Mouse (Mus musculus): ENCODE measurements at regions not wholly inside any gene's neighbourhood (a gene's known extent, or its start where the extent isn't known, plus 50 kb on each side); places are given as distances from the start of the nearest gene placed in this dataset.

GRCm38 (mm10) chr4:35401783-35402182 lies 175.8 kb upstream of the C9orf72 start:
- no peaks in the 10 kb centered on the region for H3K27me3 ChIP-seq (ENCODE audit: control insufficient read depth, insufficient read depth, low read length)
- no peak for DNase-seq
- no peaks in the 10 kb centered on the region for H3K36me3 ChIP-seq (ENCODE audit: control insufficient read depth, insufficient read depth, low read length)
- no peak overlapping the region for H3K9ac ChIP-seq (ENCODE audit: low read depth, low read length)
- no peak for TF ChIP-seq EP300 (IDR thresholded peaks at IDR 0.05; ENCODE audit: insufficient read depth, low read depth, low read length)
- TF ChIP-seq CTCF (IDR thresholded peaks at IDR 0.05) = no peak
- TF ChIP-seq POLR2A (IDR thresholded peaks at IDR 0.05; ENCODE audit: insufficient read depth, low read depth, low read length) = no peak
- intact Hi-C loops (cut with DNase I) = no loop called here
- H3K4me3 ChIP-seq = no peak overlapping the region
- 69% methylated on average over 4 of the region's 4 CpGs for WGBS
- no peaks in the 10 kb centered on the region for H3K4me1 ChIP-seq (ENCODE audit: control insufficient read depth, insufficient read depth, low read length)
- no peaks in the 10 kb centered on the region for H3K79me2 ChIP-seq (replicated peaks; ENCODE audit: control insufficient read depth, insufficient read depth, low read length)
- no peak overlapping the region for H3K27ac ChIP-seq

- H3K9ac ChIP-seq (ENCODE audit: low read depth, low read length) = no peak overlapping the region
- no peak for TF ChIP-seq POLR2A (IDR thresholded peaks at IDR 0.05; ENCODE audit: insufficient read depth, low read depth, low read length)
- intact Hi-C loops (cut with DNase I) = no loop called here
Observed at GRCm38 (mm10) chr4:35400511-35400910, 174.5 kb upstream of the C9orf72 start.

GRCm38 (mm10) chr4:35395583-35395877 lies 169.6 kb upstream of the C9orf72 start:
- TF ChIP-seq EP300 (IDR thresholded peaks at IDR 0.05; ENCODE audit: insufficient read depth, low read depth, low read length) (no peak), CTCF (IDR thresholded peaks at IDR 0.05) (no peak), POLR2A (IDR thresholded peaks at IDR 0.05; ENCODE audit: insufficient read depth, low read depth, low read length) (no peak)
- Histone ChIP-seq H3K4me3 (no peak overlapping the region), H3K79me2 (replicated peaks; ENCODE audit: control insufficient read depth, insufficient read depth, low read length) (no peaks in the 10 kb centered on the region), H3K27ac (no peak overlapping the region), H3K9ac (ENCODE audit: low read depth, low read length) (no peak overlapping the region), H3K4me1 (ENCODE audit: control insufficient read depth, insufficient read depth, low read length) (no peaks in the 10 kb centered on the region), H3K36me3 (ENCODE audit: control insufficient read depth, insufficient read depth, low read length) (no peaks in the 10 kb centered on the region), H3K27me3 (ENCODE audit: control insufficient read depth, insufficient read depth, low read length) (no peaks in the 10 kb centered on the region)
- 86% methylated on average over 5 of the region's 5 CpGs for WGBS
- intact Hi-C loops (cut with DNase I) = no loop called here
- DNase-seq = no peak

More at GRCm38 (mm10) chr4:35400511-35400910, 174.5 kb upstream of the C9orf72 start:
- Histone ChIP-seq H3K79me2 (replicated peaks; ENCODE audit: control insufficient read depth, insufficient read depth, low read length) (no peaks in the 10 kb centered on the region), H3K4me1 (ENCODE audit: control insufficient read depth, insufficient read depth, low read length) (no peaks in the 10 kb centered on the region), H3K27me3 (ENCODE audit: control insufficient read depth, insufficient read depth, low read length) (no peaks in the 10 kb centered on the region), H3K36me3 (ENCODE audit: control insufficient read depth, insufficient read depth, low read length) (no peaks in the 10 kb centered on the region), H3K27ac (no peak overlapping the region), H3K4me3 (no peak overlapping the region)
- whole genome bisulfite sequencing = 76% methylated on average over 6 of the region's 6 CpGs
- DNase-seq = no peak

GRCm38 (mm10) chr4:35394821-35395582 lies 169.0 kb upstream of the C9orf72 start:
- 77% methylated on average over 16 of the region's 16 CpGs for WGBS
- Histone ChIP-seq H3K27ac (no peak overlapping the region), H3K4me1 (ENCODE audit: control insufficient read depth, insufficient read depth, low read length) (no peaks in the 10 kb centered on the region), H3K36me3 (ENCODE audit: control insufficient read depth, insufficient read depth, low read length) (no peaks in the 10 kb centered on the region), H3K4me3 (no peak overlapping the region), H3K27me3 (ENCODE audit: control insufficient read depth, insufficient read depth, low read length) (no peaks in the 10 kb centered on the region), H3K9ac (ENCODE audit: low read depth, low read length) (no peak overlapping the region), H3K79me2 (replicated peaks; ENCODE audit: control insufficient read depth, insufficient read depth, low read length) (no peaks in the 10 kb centered on the region)
- DNase-seq = no peak
- intact Hi-C loops (cut with DNase I) = no loop called here
- TF ChIP-seq POLR2A (IDR thresholded peaks at IDR 0.05; ENCODE audit: insufficient read depth, low read depth, low read length) (no peak), CTCF (IDR thresholded peaks at IDR 0.05) (no peak), EP300 (IDR thresholded peaks at IDR 0.05; ENCODE audit: insufficient read depth, low read depth, low read length) (no peak)

GRCm38 (mm10) chr4:35375791-35376190 lies 149.8 kb upstream of the C9orf72 start:
- TF ChIP-seq EP300 (IDR thresholded peaks at IDR 0.05; ENCODE audit: insufficient read depth, low read depth, low read length) = no peak
- no peak for TF ChIP-seq POLR2A (IDR thresholded peaks at IDR 0.05; ENCODE audit: insufficient read depth, low read depth, low read length)
- DNase-seq = no peak
- Histone ChIP-seq H3K9ac (ENCODE audit: low read depth, low read length) (no peak overlapping the region), H3K4me1 (ENCODE audit: control insufficient read depth, insufficient read depth, low read length) (no peaks in the 10 kb centered on the region), H3K36me3 (ENCODE audit: control insufficient read depth, insufficient read depth, low read length) (no peaks in the 10 kb centered on the region), H3K27ac (no peak overlapping the region), H3K27me3 (ENCODE audit: control insufficient read depth, insufficient read depth, low read length) (no peaks in the 10 kb centered on the region), H3K4me3 (no peak overlapping the region), H3K79me2 (replicated peaks; ENCODE audit: control insufficient read depth, insufficient read depth, low read length) (no peaks in the 10 kb centered on the region)
- intact Hi-C loops (cut with DNase I) = loop anchor here (10.0 kb wide), 1 partner anchor 421 kb away; no protein-coding TSS in a partner anchor
- WGBS = 57% methylated on average over 4 of the region's 4 CpGs

- Histone ChIP-seq H3K36me3 (ENCODE audit: control insufficient read depth, insufficient read depth, low read length) (no peaks in the 10 kb centered on the region), H3K27ac (no peak overlapping the region), H3K27me3 (ENCODE audit: control insufficient read depth, insufficient read depth, low read length) (no peaks in the 10 kb centered on the region), H3K79me2 (replicated peaks; ENCODE audit: control insufficient read depth, insufficient read depth, low read length) (no peaks in the 10 kb centered on the region), H3K9ac (ENCODE audit: low read depth, low read length) (no peak overlapping the region), H3K4me1 (ENCODE audit: control insufficient read depth, insufficient read depth, low read length) (no peaks in the 10 kb centered on the region), H3K4me3 (no peak overlapping the region)
- WGBS = 59% methylated on average over 9 of the region's 9 CpGs
- DNase-seq = no peak
- intact Hi-C loops (cut with DNase I) = loop anchor here (10.0 kb wide), 1 partner anchor 419 kb away; no protein-coding TSS in a partner anchor
- TF ChIP-seq EP300 (IDR thresholded peaks at IDR 0.05; ENCODE audit: insufficient read depth, low read depth, low read length) = no peak
- no peak for TF ChIP-seq POLR2A (IDR thresholded peaks at IDR 0.05; ENCODE audit: insufficient read depth, low read depth, low read length)
- no peak for TF ChIP-seq CTCF (IDR thresholded peaks at IDR 0.05)
Observed at GRCm38 (mm10) chr4:35373213-35373860, 147.4 kb upstream of the C9orf72 start.

All from heart, adult 2 months (tissue).